Mouse (Mus musculus): ENCODE data around the gene Clybl. TPM values are rescaled to one million over a fixed set of nuclear protein-coding genes. Genes with fewer than 3 reads are reported as not detected.

Clybl gene
- polyA plus RNA-seq, 2 experiments: 13.3 to 20.4 TPM

GRCm38 (mm10) chr14:122348069-122348468 is 166.6 kb downstream of the Clybl start:
- H3K27ac ChIP-seq (replicated peaks; ENCODE audit: low read depth, low read length): no peak overlapping the region
- H3K4me3 ChIP-seq (replicated peaks; ENCODE audit: low read length): no peak overlapping the region
- no peaks in the 10 kb centered on the region for H3K4me1 ChIP-seq (ENCODE audit: control insufficient read depth, insufficient read depth, low read length)
- ATAC-seq (ENCODE audit: low FRiP score, low read depth) (no peak), DNase-seq (ENCODE audit: low spot score) (no peak)
- H3K4me2 ChIP-seq (replicated peaks; ENCODE audit: low read depth, low read length, severe bottlenecking): no peak overlapping the region
- no peaks in the 10 kb centered on the region for H3K9me3 ChIP-seq (ENCODE audit: control insufficient read depth, low read length)
- WGBS: 80% methylated on average over 7 of the region's 7 CpGs
- no peak for TF ChIP-seq POLR2A (IDR thresholded peaks at IDR 0.05; ENCODE audit: borderline replicate concordance, extremely low read depth, insufficient read depth, insufficient read length)
- H3K27me3 ChIP-seq (ENCODE audit: control insufficient read depth, insufficient read depth, low read length): no peaks in the 10 kb centered on the region
- H3K9ac ChIP-seq (ENCODE audit: low read depth, low read length, severe bottlenecking): no peak overlapping the region
- no peaks in the 10 kb centered on the region for H3K36me3 ChIP-seq (ENCODE audit: control insufficient read depth, insufficient read depth, low read length)

- TF ChIP-seq POLR2A (IDR thresholded peaks at IDR 0.05; ENCODE audit: borderline replicate concordance, extremely low read depth, insufficient read depth, insufficient read length): no peak
- Histone ChIP-seq H3K27me3 (ENCODE audit: control insufficient read depth, insufficient read depth, low read length) (no peaks in the 10 kb centered on the region), H3K36me3 (ENCODE audit: control insufficient read depth, insufficient read depth, low read length) (no peaks in the 10 kb centered on the region), H3K4me1 (ENCODE audit: control insufficient read depth, insufficient read depth, low read length) (no peaks in the 10 kb centered on the region), H3K9me3 (ENCODE audit: control insufficient read depth, low read length) (no peaks in the 10 kb centered on the region), H3K9ac (ENCODE audit: low read depth, low read length, severe bottlenecking) (no peak overlapping the region), H3K27ac (replicated peaks; ENCODE audit: low read depth, low read length) (no peak overlapping the region), H3K4me2 (replicated peaks; ENCODE audit: low read depth, low read length, severe bottlenecking) (no peak overlapping the region), H3K4me3 (replicated peaks; ENCODE audit: low read length) (no peak overlapping the region)
- WGBS: 77% methylated on average over 5 of the region's 5 CpGs
- DNase-seq (ENCODE audit: low spot score) (no peak), ATAC-seq (ENCODE audit: low FRiP score, low read depth) (no peak)
Measured at GRCm38 (mm10) chr14:122349326-122349725, 167.8 kb downstream of the Clybl start.

- Histone ChIP-seq H3K27ac (replicated peaks; ENCODE audit: low read depth, low read length) (no peak overlapping the region), H3K4me3 (replicated peaks; ENCODE audit: low read length) (no peak overlapping the region), H3K36me3 (ENCODE audit: control insufficient read depth, insufficient read depth, low read length) (no peaks in the 10 kb centered on the region), H3K4me2 (replicated peaks; ENCODE audit: low read depth, low read length, severe bottlenecking) (no peak overlapping the region), H3K4me1 (ENCODE audit: control insufficient read depth, insufficient read depth, low read length) (no peaks in the 10 kb centered on the region), H3K9ac (ENCODE audit: low read depth, low read length, severe bottlenecking) (no peak overlapping the region), H3K27me3 (ENCODE audit: control insufficient read depth, insufficient read depth, low read length) (no peaks in the 10 kb centered on the region), H3K9me3 (ENCODE audit: control insufficient read depth, low read length) (no peaks in the 10 kb centered on the region)
- ATAC-seq (ENCODE audit: low FRiP score, low read depth): no peak
- no peak for DNase-seq (ENCODE audit: low spot score)
- no peak for TF ChIP-seq POLR2A (IDR thresholded peaks at IDR 0.05; ENCODE audit: borderline replicate concordance, extremely low read depth, insufficient read depth, insufficient read length)
- whole genome bisulfite sequencing: 90% methylated on average over 4 of the region's 4 CpGs
Measured at GRCm38 (mm10) chr14:122349761-122350160, 168.3 kb downstream of the Clybl start.

- 84% methylated on average over 8 of the region's 8 CpGs for WGBS
- TF ChIP-seq POLR2A (IDR thresholded peaks at IDR 0.05; ENCODE audit: borderline replicate concordance, extremely low read depth, insufficient read depth, insufficient read length): no peak
- H3K4me1 ChIP-seq (ENCODE audit: control insufficient read depth, insufficient read depth, low read length): no peaks in the 10 kb centered on the region
Measured at GRCm38 (mm10) chr14:122350766-122351165, 169.3 kb downstream of the Clybl start.

GRCm38 (mm10) chr14:122357316-122357715 is 175.8 kb downstream of the Clybl start:
- no peak for ATAC-seq (ENCODE audit: low FRiP score, low read depth)
- no peak overlapping the region for H3K4me3 ChIP-seq (replicated peaks; ENCODE audit: low read length)
- no peak overlapping the region for H3K4me2 ChIP-seq (replicated peaks; ENCODE audit: low read depth, low read length, severe bottlenecking)
- H3K4me1 ChIP-seq (ENCODE audit: control insufficient read depth, insufficient read depth, low read length): no peaks in the 10 kb centered on the region
- no peaks in the 10 kb centered on the region for H3K36me3 ChIP-seq (ENCODE audit: control insufficient read depth, insufficient read depth, low read length)
- DNase-seq (ENCODE audit: low spot score): no peak
- H3K9me3 ChIP-seq (ENCODE audit: control insufficient read depth, low read length): no peaks in the 10 kb centered on the region
- no peak for TF ChIP-seq POLR2A (IDR thresholded peaks at IDR 0.05; ENCODE audit: borderline replicate concordance, extremely low read depth, insufficient read depth, insufficient read length)
- WGBS: 79% methylated on average over 4 of the region's 4 CpGs
- H3K9ac ChIP-seq (ENCODE audit: low read depth, low read length, severe bottlenecking): no peak overlapping the region
- H3K27ac ChIP-seq (replicated peaks; ENCODE audit: low read depth, low read length): no peak overlapping the region
- no peaks in the 10 kb centered on the region for H3K27me3 ChIP-seq (ENCODE audit: control insufficient read depth, insufficient read depth, low read length)

More at GRCm38 (mm10) chr14:122350766-122351165, 169.3 kb downstream of the Clybl start:
- no peaks in the 10 kb centered on the region for H3K27me3 ChIP-seq (ENCODE audit: control insufficient read depth, insufficient read depth, low read length)
- ATAC-seq (ENCODE audit: low FRiP score, low read depth) (no peak), DNase-seq (ENCODE audit: low spot score) (no peak)
- no peak overlapping the region for H3K4me2 ChIP-seq (replicated peaks; ENCODE audit: low read depth, low read length, severe bottlenecking)
- H3K27ac ChIP-seq (replicated peaks; ENCODE audit: low read depth, low read length): no peak overlapping the region
- H3K4me3 ChIP-seq (replicated peaks; ENCODE audit: low read length): no peak overlapping the region
- no peaks in the 10 kb centered on the region for H3K36me3 ChIP-seq (ENCODE audit: control insufficient read depth, insufficient read depth, low read length)
- H3K9me3 ChIP-seq (ENCODE audit: control insufficient read depth, low read length): no peaks in the 10 kb centered on the region
- H3K9ac ChIP-seq (ENCODE audit: low read depth, low read length, severe bottlenecking): no peak overlapping the region

GRCm38 (mm10) chr14:122358592-122358991 is 177.1 kb downstream of the Clybl start:
- no peaks in the 10 kb centered on the region for H3K9me3 ChIP-seq (ENCODE audit: control insufficient read depth, low read length)
- no peaks in the 10 kb centered on the region for H3K4me1 ChIP-seq (ENCODE audit: control insufficient read depth, insufficient read depth, low read length)
- H3K9ac ChIP-seq (ENCODE audit: low read depth, low read length, severe bottlenecking): no peak overlapping the region; the same call in 1 of the 2 replicates
- H3K27me3 ChIP-seq (ENCODE audit: control insufficient read depth, insufficient read depth, low read length): peaks cover 11% of the 10 kb centered on the region; the same call in 1 of the 2 replicates
- no peak overlapping the region for H3K27ac ChIP-seq (replicated peaks; ENCODE audit: low read depth, low read length)
- no peaks in the 10 kb centered on the region for H3K36me3 ChIP-seq (ENCODE audit: control insufficient read depth, insufficient read depth, low read length)
- ATAC-seq (ENCODE audit: low FRiP score, low read depth): no peak
- 77% methylated on average over 3 of the region's 3 CpGs for WGBS
- H3K4me3 ChIP-seq (replicated peaks; ENCODE audit: low read length): no peak overlapping the region
- no peak for TF ChIP-seq POLR2A (IDR thresholded peaks at IDR 0.05; ENCODE audit: borderline replicate concordance, extremely low read depth, insufficient read depth, insufficient read length)
- no peak for DNase-seq (ENCODE audit: low spot score)
- no peak overlapping the region for H3K4me2 ChIP-seq (replicated peaks; ENCODE audit: low read depth, low read length, severe bottlenecking)

Data from limb, embryonic 14.5 days (tissue).